Mouse (Mus musculus) kidney, adult 18-20 months (tissue): ENCODE measurements around the gene Zcchc2.
A peak's percentile ranks its signal among the peaks of the same experiment; 100 is the strongest.

Experiments
- DNase-seq: peaks from one replicate; pipeline ENCODE4 v3.0.0; 2021

Zcchc2 gene

DNA sequence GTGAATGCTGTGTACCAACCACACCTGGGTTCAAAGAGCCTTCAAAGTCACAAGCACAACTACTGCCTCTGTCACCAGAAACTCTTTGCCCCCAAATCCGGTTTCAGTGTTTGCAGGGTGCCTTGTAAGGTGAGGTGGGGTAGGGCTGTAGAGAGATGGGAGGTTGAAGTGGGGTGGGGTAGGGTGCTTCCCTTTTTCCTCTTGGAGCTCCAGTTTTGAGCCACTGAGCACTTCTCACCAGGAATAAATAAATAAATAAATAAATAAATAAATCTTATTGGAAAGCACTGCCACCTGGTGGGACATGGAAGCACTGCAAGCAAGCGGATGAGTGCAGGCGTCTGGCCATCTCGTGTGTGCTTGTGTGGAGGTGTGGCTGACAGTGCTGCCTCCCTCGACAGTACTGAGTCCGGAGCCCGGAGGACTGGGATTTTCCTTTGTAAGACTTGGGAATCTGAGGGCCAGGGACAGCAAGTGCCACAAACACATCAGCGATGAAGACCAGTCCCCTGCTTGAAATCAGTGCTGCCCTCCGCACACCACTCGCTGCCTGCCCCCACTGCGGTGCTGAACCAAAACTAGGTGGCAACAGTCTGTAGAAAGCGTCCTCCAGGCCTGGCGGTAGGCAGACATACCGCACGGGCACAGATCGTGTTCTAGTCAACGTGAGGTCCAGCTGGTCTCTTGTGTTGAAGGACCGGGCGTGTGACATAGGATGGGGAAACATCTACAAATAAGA lies 46.8 kb downstream of the Zcchc2 start:
- peak; percentile 75 for DNase-seq

DNA sequence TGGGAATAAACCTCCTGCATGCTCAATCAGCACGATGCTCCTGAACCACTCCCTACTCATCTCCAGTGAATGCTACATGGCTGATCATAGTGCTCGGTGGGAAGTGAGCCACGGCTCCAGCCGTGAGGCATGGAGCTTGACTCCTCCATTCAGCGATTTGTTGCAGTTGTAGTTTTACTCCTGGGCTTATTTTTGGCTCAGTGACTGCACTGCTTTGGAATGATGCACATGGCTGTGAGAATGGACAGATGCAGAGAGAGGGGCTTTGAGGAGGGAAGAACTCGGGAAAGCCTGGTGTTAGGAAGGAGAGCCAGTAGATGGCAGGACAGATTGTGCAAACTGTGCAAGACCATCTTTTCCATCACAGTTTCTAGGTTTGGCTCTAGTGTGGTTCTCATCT lies 49.1 kb downstream of the Zcchc2 start:
- DNase-seq, result no peak

DNA sequence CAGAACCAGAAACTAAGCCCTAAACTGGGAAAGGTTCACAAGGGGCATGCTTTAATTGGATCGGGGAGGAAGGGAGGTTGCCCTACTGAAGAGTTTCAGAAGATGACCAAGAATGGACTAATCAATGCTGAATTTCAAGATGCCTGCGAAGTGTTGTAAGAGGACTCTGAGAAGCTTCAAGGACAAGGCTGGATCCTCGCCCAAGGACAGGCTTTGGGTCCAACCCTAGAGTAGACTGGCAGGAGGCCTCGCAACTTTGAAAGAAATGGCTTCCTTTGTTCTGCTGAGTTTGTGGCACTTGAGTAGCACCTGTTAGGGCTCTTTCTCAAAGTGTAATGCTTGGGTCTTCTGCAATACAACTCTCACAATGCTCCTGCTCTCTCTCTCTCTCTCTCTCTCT lies 50.1 kb downstream of the Zcchc2 start:
- DNase-seq, result no peak

DNA sequence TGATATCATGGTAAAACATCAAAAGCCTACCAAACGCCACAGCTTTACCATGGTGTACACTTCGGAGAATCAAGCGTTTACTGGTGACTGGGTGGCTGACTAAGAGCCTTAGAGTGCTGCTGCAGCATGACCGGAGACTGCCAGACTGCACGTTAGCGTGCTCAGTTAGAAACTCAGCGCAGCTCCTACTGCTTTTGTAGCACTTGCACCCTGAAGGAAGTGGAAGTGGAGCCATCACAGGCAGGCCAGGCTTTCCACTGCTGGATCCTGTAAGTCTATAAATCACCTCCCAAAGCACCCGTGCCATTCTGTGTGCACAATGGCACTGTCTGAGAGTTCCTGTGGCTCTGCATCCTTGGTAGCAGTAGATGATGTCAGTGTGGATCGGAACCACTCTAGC lies 52.0 kb downstream of the Zcchc2 start:
- no peak for DNase-seq

DNA sequence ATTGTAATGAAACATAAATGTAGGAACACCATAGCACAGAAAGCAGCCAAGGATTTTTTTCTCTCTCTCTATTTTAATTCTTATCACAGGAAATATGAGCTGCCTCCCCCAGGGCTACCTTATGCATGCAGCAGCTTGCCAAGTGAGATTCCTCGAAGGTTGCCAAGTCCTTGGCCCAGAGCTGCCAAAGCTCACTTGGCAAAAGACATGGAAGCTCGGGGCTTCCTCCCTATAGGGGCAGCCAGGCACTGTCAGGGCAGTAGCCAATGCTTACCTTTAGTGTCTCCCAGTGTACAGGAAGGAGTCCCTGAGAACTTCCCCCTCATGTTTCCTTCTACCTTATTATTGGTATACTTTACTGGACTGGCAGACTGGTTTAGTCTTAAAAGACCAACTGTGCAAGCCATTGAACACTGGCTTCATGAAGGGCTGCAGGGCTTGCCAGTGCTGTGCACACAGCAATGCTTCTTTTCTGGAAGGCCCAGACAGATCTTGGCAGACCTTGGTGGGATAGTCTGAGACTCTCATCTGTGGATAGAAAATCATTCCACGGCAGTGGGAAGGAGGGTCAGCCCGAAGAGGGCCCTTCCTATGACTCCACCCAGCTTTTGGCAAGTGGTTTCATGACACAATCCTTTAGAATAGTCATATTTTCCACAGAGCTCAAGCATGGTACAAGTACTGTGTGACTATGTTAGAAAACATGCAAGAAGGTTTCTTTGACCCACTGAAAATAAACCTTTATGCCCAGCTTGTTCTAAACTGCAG lies 53.0 kb downstream of the Zcchc2 start:
- no peak for DNase-seq

DNA sequence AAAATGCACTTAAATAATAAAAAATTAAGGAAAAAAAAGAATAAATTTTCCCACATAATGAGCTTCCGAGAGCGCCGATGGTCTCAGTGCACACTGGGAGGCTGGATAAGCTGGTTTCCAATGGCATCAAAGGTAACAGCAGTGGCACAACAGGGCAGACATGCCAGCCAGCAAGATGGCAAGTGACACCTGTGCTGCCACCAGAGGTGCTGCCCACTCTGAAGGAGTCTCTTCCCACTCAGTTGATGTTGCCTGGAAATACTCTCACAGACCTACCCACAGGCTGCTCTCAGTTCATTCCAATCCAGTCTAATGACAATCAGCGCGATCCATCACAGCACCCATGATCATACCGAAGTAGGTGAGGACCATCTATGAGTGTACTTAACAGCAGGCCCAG lies 58.8 kb downstream of the Zcchc2 start:
- no peak for DNase-seq

DNA sequence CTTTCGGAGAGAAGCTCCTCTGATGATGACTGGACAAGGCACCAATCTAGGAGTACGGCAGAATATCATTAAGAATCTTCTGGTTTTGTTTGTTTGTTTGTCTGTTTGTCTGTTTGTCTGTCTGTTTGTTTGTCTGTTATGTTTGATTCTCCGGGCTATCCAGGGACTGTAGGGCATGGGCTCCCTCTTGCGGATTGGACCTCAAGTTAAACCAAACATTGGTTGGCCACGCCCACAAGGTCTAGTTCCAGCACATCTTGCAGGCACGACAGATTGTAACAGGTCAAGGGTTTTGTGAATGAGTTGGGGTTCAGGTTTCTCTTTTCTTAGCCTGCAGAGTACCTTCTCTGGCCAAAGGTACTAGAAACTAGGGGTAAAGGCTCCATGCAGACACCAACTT lies 64.8 kb downstream of the Zcchc2 start:
- no peak for DNase-seq

DNA sequence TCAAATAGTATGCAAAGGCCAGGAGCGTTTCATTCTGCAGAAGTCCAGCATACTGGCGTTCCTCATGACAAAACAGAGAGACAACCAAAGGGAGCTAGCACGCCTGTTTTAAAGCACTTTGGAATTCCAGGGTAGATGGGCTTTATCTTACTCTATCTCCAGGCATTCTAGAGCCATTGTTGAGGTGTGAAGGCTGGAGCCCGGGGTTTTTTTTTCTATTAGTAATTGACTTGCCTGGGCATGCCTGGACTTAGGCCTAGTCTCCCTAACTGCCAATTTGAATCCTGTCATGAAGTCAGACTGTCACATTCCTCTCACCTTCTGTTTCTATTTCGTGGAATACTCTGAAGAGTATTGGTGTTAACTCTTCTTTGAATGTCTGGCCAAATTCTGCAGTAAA lies 68.1 kb downstream of the Zcchc2 start:
- DNase-seq, result no peak

DNA sequence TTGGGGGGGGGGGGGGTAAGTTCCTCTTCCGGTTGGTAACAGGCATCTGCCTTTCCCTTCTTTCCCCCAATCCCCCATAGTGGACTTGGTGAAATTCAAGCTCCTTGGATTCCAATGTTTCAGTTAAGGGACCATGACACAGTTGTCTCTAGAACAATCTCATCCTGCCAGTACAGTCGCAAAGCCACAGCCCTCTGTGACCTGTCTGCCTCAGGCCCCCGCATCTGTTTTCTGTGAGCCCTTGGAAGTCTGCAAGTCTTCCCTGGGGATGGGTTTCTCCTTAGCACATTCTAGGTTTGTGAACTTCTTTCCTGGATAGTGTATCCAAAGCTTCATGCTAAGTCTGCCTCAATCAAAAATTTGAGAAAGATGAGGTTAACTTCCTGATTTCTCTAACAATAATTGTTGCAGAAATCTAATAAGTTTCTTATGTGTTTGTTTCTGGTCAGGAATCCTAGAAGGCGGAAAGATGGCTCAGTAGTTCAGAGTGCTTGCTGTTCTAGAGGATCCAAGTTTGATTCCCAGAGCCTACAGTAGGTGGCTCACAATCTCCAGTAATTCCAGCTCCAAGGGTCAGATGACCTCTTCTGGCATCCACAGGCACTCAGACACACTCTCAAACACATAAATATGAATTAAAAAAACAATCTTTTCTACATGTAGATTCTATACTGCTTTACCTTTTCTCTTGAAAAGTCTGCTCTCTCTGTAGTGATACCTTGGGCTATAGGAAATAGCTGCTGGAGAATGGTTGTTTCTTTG lies 69.5 kb downstream of the Zcchc2 start:
- peak; percentile 1 for DNase-seq

DNA sequence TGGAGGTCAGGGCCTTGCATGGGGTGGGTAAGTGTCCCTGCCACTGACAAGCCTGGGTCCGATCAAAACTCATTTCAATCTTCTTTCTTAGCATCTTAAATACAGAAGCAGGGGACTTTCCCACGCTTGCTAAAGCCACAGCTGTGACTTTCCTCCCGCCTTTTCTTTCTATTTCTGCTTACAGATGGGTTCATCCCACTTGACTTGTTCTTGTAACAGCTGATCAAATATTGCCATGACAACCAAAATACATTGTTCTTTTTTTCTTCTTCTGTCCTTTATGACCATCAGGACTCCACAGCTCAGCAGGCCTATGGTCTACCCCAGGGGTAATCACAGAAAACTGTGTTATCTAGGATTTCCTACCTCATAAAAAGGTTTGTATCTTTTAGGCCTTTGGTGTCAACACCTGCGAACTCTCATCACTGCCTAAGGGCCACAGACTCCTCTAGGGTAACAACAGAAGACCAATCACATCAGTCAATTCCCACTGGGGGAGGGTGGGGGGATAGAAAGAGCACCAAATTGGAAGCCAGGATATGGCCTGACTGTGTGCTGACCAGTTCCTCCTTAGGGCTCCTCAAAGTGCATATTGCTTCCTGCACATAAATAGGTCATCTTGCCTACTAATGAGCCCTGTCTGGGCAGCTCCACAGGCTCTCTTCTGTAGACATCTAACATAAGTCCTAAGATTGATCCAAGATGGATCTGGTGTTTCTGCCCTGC lies 71.1 kb downstream of the Zcchc2 start:
- DNase-seq, result peak; percentile 0

DNA sequence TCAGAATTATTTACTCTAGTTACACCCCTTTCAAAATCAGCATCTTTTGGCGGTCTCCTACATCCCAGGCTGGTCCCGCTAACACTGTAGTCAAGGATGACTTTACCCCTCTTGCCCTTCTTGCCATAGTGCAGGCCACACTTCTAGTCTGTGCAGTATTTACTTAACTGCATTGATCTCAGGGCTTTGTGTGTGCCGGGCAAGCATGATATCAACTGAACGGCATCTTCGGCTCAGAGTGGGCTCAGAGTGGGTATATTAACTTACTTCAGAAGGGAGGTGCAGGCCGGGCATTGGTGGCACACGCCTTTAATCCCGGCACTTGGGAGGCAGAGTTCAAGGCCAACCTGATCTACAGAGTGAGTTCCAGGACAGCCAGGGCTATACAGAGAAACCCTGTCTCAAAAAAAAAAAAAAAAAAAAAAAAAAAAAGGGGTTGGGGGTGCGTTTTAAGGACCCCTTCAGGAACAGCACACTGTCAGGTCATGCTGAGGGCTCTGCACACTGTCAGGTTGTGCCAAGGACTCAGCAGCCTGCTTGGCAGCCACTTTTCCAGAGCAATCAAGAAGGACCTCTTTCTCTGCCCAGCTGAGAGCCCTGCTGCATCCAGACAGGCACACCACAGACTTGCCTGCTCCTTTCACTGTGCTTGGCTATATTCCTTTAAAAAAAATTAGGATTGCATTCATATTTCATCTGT lies 72.8 kb downstream of the Zcchc2 start:
- no peak for DNase-seq

DNA sequence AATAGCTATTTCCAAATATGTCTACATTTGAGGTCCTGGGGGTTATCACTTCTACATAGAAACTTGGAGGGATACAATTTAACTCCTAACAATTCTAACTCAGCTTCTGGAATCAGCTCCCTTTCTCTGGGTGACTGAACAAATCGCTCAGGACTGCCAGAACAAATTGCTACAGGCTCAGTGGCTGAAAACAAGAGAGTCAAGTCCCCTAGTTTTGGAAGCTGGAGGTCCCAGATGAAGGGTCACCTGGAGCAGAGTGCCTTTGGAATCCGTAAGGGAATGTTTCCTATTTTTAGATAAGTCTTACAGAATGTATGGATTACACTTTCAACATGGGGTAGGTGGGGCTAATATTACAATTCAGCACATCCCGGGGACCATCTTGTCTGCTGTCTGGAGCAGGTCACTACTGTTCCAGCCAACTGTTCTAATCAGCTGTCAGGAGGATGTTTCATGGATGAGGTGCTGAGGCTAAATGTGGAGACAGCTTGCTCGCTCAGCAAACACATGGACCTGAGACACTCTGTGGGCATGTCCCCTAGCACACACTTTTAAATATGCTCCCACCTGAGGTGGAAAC lies 73.5 kb downstream of the Zcchc2 start:
- DNase-seq, result no peak

DNA sequence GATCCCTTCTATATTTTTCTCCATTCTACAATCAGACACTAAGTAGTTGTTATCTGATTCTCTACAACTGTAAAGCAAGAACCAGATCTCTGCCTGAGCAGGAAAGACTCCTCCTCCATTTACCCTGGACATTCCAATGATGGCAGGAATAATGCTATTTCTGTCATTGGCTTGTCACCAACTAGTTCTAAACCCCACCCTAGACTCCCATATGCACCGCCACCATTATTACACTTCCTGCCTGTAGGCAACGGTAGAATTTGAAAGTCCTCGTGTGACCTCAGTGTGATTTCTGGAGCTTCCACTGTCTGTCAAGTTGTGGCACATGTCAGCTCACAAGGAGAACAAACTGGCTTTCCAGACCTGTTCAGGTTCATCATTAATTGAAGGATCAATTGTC lies 74.1 kb downstream of the Zcchc2 start:
- DNase-seq, result no peak

DNA sequence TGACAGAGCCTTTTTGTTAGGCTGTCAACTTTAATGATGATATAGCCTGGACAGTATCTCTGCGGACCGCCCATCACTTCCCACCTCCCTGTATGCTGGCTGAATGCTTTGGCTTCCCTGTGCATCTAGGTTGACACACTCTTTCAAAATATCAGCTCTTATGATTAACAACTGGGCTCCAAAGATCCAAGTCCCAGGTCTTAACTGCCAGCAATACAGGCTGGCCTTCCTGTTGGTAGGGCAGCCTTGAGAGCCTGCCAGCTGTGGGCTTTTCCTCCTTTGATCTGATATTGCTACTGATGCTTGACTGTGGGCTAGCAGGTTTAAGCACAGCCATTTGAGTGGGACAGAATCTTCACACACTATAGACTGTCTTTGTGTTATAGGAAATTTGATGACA lies 74.5 kb downstream of the Zcchc2 start:
- DNase-seq, result no peak

DNA sequence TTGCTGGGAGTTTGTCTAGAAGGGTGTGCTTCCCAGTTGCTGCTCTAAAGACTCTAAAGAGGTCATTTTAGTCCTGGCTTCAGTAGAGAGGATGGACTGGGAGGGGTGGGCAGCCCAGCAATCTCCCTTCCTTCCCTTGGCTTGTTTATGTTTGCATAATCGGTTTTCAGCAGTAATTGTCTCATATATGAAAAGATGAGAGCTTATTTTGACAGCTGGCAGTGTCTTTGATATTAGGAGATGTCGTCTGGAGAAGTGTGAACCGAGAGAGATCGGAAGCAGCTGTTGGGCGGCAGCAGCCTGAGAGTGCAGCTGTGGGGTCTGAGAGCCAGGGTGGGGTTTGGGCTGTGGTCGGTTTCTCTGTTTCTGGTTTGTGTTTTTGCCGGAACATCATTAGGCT lies 75.5 kb downstream of the Zcchc2 start:
- DNase-seq, result no peak

DNA sequence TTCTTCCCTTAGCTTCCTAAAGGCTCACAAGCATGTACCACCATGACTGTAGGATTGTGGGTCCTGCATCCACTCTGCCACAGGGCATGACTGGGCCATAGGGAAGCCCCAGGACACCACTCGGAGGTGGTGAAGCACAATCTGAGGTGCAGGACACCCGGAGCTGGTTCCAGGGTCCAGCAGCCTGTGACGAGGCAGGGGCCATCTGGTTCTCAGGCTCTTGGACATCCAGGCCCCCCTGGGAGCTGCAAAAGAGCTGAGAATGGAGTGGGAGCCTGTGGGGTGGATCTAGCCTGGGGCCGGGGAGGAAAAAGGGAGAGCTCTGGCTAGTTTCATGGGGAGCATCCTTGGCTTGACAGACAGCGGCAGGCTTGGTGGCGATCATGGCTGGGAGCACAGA lies 77.1 kb downstream of the Zcchc2 start:
- no peak for DNase-seq

DNA sequence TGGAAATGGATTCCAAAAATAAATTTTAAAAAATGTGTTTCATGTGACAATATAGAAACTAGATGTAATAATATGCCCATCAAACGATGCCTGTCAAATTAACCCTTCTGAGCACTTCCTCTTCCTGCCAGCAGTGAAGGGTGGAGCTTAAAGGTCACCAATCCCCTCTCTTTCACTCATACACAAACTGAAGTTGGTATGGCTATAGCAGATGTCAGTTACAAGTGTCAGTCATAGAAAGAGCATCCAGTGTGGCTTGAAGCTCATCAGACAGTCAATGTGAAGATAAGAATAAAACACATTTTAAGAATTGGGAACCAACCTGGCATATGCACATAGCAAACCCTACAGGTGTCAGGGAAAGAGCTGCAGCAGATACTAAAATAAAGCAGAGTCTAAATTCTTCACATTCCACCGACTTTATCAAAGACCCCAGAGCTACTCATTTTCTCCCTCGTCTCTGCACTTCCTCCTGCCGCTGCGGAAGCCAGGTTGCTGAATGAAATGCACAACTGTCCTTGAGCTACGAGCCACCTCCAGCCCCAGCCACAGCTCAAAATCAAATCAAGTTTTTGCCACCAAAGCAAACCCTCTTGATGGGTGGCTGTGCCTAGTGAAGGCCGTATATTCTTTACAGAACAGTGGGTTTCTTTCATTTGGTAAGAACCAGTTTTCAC lies 79.8 kb downstream of the Zcchc2 start:
- no peak for DNase-seq

DNA sequence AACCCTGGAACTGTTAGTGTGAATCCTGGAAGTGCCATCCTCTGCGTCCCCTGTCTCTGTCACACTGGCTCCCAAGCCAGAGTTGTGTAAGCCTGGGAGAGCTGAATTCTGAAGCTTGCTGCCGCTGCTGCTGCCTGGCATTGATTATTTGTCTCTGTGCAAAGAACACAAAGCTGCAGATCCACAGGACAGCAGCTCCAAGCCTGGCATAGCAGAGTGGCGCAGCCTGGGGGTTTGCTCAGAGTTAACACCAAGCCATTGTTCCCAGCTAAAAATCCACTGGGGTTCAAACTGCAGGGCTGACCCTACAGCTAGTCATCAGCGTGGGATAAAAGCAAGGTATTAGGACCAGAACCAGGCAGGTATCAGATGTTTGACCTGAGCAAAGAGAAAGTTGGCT lies 80.6 kb downstream of the Zcchc2 start:
- no peak for DNase-seq

DNA sequence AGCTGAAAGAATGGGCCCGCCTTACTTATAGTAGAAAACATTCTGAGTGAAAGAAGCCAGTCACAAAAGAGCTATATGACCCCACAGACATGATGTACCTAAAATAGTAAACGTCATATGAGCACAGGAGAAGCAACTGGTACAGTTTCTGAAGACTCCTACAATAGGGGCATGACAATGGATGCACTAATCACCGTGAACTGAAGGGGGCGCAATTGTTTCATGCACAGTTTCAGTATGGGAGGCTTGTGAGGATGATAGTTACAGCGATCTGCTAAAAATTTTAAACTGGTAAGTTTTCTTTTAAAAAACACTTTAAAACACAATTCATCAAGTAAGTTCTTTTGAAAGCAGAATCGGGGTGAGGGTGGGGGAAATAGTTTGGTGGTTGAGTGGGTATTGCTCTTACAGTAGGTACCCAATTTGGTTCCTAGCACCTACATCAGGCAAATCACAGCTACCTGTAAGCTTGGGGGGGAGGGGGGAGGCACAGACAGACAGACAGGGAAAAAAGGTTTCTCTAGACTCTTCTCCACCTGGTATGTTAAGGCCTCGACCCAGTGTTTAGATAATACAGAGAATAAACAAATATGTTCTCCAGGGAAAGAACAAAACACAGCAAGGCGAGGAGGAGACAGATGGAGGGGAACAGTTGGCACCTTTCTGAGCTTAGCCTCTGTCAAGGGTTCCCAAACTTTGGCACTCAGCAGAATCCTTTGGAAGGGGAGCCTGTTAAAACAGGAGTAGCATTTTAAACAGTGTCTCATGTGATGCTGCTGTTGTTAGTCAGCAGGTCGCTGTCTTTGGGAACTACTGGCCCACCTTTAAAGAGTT lies 81.2 kb downstream of the Zcchc2 start:
- peak; percentile 80 for DNase-seq

DNA sequence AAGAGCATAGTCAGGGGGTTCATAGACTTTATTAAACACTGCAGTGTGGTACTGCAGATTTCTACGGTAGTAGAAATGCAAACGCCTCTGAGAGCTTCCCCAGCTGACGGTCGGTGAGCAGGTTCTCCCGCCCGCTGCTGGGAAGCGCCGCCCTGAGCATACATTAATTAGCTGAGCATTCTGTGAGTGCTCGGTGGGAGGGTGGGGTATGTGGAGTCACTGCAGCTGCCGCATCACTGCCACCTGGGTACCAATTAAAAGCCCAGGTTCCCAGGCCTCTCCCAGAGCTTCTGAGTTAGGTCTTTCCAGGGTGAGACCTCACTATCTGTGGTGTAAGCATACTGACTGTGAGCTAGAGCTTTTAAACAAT lies 81.8 kb downstream of the Zcchc2 start:
- DNase-seq, result no peak

DNA sequence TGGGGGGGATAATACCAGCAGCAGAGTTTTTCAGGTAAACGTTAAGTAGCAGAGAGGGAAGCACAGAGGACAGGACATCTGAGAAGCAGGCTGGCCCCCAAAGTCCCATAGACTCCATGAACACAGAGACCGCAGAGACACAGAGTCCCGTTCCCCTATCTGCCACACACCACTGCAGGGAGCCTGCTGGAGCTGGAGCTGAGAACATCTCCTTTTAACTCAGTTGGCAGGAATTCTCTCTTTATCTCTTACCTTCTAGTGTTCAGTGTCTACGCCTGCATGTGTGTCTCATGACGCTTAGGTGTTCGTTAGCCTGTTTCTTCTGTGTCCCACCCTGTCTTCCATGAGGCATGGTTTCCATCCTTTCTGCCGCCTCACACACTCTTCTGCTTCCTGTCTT lies 83.0 kb downstream of the Zcchc2 start:
- no peak for DNase-seq
